Mouse (Mus musculus) intestine, embryonic 14.5 days (tissue): ENCODE data around the gene Acap1. TPM values are rescaled to one million over a fixed set of nuclear protein-coding genes. Genes with fewer than 3 reads are reported as not detected.

Experiments used
- ATAC-seq: fragments of 200-750 bp; cut with Nextera tagmentation; replicated peaks from 2 replicates; pipeline ENCODE4 v1.8.0; 2017; ENCODE audit warnings: low read depth, moderate number of reproducible peaks, moderate TSS enrichment, moderate library complexity; ENCODE audit not compliant: low FRiP score, low TSS enrichment
- DNase-seq: peaks from one replicate; pipeline ENCODE4 v3.0.0-alpha.2; 2018; ENCODE audit warnings: low spot score
- H3K27ac ChIP-seq: fragments of 300-500 bp; sonication (generic); 2 replicates; pipeline ENCODE4 v1.5.1; 2014; ENCODE audit warnings: low read depth, mild to moderate bottlenecking, control low read depth
- H3K27me3 ChIP-seq: fragments of 300-500 bp; sonication (generic); replicated peaks from 2 replicates; pipeline ENCODE4 v1.6.1; 2014; ENCODE audit warnings: low read length, control low read depth; ENCODE audit not compliant: control insufficient read depth, insufficient read depth
- H3K36me3 ChIP-seq: fragments of 300-500 bp; sonication (generic); 2 replicates; pipeline ENCODE4 v1.6.1; 2014; ENCODE audit warnings: low read length, control low read depth; ENCODE audit not compliant: control insufficient read depth, insufficient read depth
- H3K4me1 ChIP-seq: fragments of 300-500 bp; sonication (generic); replicated peaks from 2 replicates; pipeline ENCODE4 v1.6.1; 2014; ENCODE audit warnings: low read length, control low read depth, mixed read lengths; ENCODE audit not compliant: control insufficient read depth, insufficient read depth
- H3K4me2 ChIP-seq: fragments of 300-500 bp; sonication (generic); 2 replicates; pipeline ENCODE4 v1.6.1; 2014; ENCODE audit warnings: low read length
- H3K4me3 ChIP-seq: fragments of 300-500 bp; sonication (generic); 2 replicates; pipeline ENCODE4 v1.5.1; 2014; ENCODE audit warnings: low read depth, low read length, control low read depth, mixed read lengths
- H3K9ac ChIP-seq: fragments of 300-500 bp; sonication (generic); 2 replicates; pipeline ENCODE4 v1.6.1; 2014; ENCODE audit warnings: mild to moderate bottlenecking, low read length
- H3K9me3 ChIP-seq: fragments of 300-500 bp; sonication (generic); 2 replicates; pipeline ENCODE4 v1.6.1; 2016; ENCODE audit warnings: low read length, control low read depth; ENCODE audit not compliant: control insufficient read depth
- WGBS: fragments of 180-500 bp; shearing (Covaris S2); extraction: QIAGEN DNeasy Blood & Tissue Kit; methylation state at CpG from one replicate; pipeline ENCODE4 v1.1.7; 2014; 5-methylcytosine and 5-hydroxymethylcytosine counted together
- polyA plus RNA-seq: library from polyadenylated mRNA; unstranded; fragments of >200 nt; fragmentation: Nextera tagmentation; extraction: Ambion mirVana; gene quantifications from 2 replicates; pipeline ENCODE4 v1.2.1, GENCODE M21; 2014

Gene Acap1
- polyA plus RNA-seq, 1 experiment from 2014 or later: 8.1 TPM

- H3K27ac ChIP-seq: no peak overlapping the region
- H3K9ac ChIP-seq: no peak overlapping the region
- DNase-seq (no peak), ATAC-seq (no peak)
- no peaks in the 10 kb centered on the region for H3K36me3 ChIP-seq
- WGBS: 93% methylated on average over 2 of the region's 2 CpGs
- H3K4me1 ChIP-seq: no peaks in the 10 kb centered on the region
- H3K4me3 ChIP-seq: no peak overlapping the region
- H3K9me3 ChIP-seq: no peaks in the 10 kb centered on the region
- H3K4me2 ChIP-seq: no peak overlapping the region
- no peaks in the 10 kb centered on the region for H3K27me3 ChIP-seq
These were observed 32.2 kb upstream of the Acap1 start for GRCm38 (mm10) chr11:69927501-69927900.

GRCm38 (mm10) chr11:69922796-69923195 is 27.5 kb upstream of the Acap1 start:
- WGBS: 51% methylated on average over 3 of the region's 3 CpGs
- Histone ChIP-seq H3K4me3 (no peak overlapping the region), H3K4me2 (no peak overlapping the region; the same call in 1 of the 2 replicates), H3K9ac (no peak overlapping the region), H3K27ac (peak overlapping the region; percentile 97; the same call in 1 of the 2 replicates), H3K36me3 (peaks cover 18% of the 10 kb centered on the region), H3K4me1 (peaks cover 13% of the 10 kb centered on the region), H3K9me3 (no peaks in the 10 kb centered on the region), H3K27me3 (no peaks in the 10 kb centered on the region)
- ATAC-seq (no peak), DNase-seq (no peak)

- Histone ChIP-seq H3K4me1 (peaks cover 13% of the 10 kb centered on the region), H3K27me3 (no peaks in the 10 kb centered on the region), H3K4me3 (peak overlapping the region; percentile 86), H3K9me3 (no peaks in the 10 kb centered on the region), H3K27ac (peak overlapping the region; percentile 97), H3K4me2 (peak overlapping the region; percentile 90), H3K36me3 (peaks cover 24% of the 10 kb centered on the region), H3K9ac (peak overlapping the region; percentile 64)
- DNase-seq: no peak
- 4% methylated on average over 12 of the region's 12 CpGs for WGBS
- no peak for ATAC-seq
These were observed 26.8 kb upstream of the Acap1 start for GRCm38 (mm10) chr11:69922012-69922756.

- peak within 1 kb of the TSS; percentile 90 for H3K4me2 ChIP-seq
These were observed 26.0 kb upstream of the Acap1 start, which contains the start of gene Eif5a for GRCm38 (mm10) chr11:69921114-69922011. TSS of gene Eif5a (minus strand) at chr11:69921958.

GRCm38 (mm10) chr11:69920266-69921031 is 25.1 kb upstream of the Acap1 start:
- under 1% methylated on average over 59 of the region's 65 CpGs for WGBS
- Histone ChIP-seq H3K4me3 (peak overlapping the region; percentile 86), H3K27ac (peak overlapping the region; percentile 91), H3K4me2 (peak overlapping the region; percentile 90), H3K9ac (peak overlapping the region; percentile 98), H3K9me3 (no peaks in the 10 kb centered on the region), H3K36me3 (peaks cover 41% of the 10 kb centered on the region), H3K4me1 (peaks cover 13% of the 10 kb centered on the region), H3K27me3 (no peaks in the 10 kb centered on the region)
- DNase-seq: peak; percentile 69
- ATAC-seq: peak; percentile 55

More at GRCm38 (mm10) chr11:69921114-69922011, 26.0 kb upstream of the Acap1 start, which contains the start of gene Eif5a:
- Histone ChIP-seq H3K4me1 (peaks cover 13% of the 10 kb centered on the region), H3K36me3 (peaks cover 32% of the 10 kb centered on the region), H3K27me3 (no peaks in the 10 kb centered on the region), H3K9me3 (no peaks in the 10 kb centered on the region), H3K9ac (peak within 1 kb of the TSS; percentile 98), H3K4me3 (peak within 1 kb of the TSS; percentile 86), H3K27ac (peak within 1 kb of the TSS; percentile 97)
- under 1% methylated on average over 78 of the region's 78 CpGs for WGBS
- ATAC-seq (peak; percentile 94), DNase-seq (peak; percentile 99)

GRCm38 (mm10) chr11:69919661-69920265 is 24.4 kb upstream of the Acap1 start:
- ATAC-seq (no peak), DNase-seq (peak; percentile 77)
- Histone ChIP-seq H3K27me3 (no peaks in the 10 kb centered on the region), H3K4me1 (peaks cover 18% of the 10 kb centered on the region), H3K9ac (peak overlapping the region; percentile 98), H3K9me3 (no peaks in the 10 kb centered on the region), H3K4me3 (peak overlapping the region; percentile 86), H3K27ac (peak overlapping the region; percentile 91), H3K36me3 (peaks cover 48% of the 10 kb centered on the region), H3K4me2 (peak overlapping the region; percentile 90)
- under 1% methylated on average over 17 of the region's 17 CpGs for WGBS

GRCm38 (mm10) chr11:69919053-69919452 is 23.7 kb upstream of the Acap1 start:
- Histone ChIP-seq H3K27me3 (no peaks in the 10 kb centered on the region), H3K9ac (peak overlapping the region; percentile 98; the same call in 1 of the 2 replicates), H3K9me3 (no peaks in the 10 kb centered on the region), H3K4me2 (peak overlapping the region; percentile 90), H3K36me3 (peaks cover 49% of the 10 kb centered on the region), H3K4me1 (peaks cover 21% of the 10 kb centered on the region), H3K27ac (peak overlapping the region; percentile 91; the same call in 1 of the 2 replicates), H3K4me3 (peak overlapping the region; percentile 86)
- no peak for DNase-seq
- no peak for ATAC-seq
- 83% methylated on average over 9 of the region's 9 CpGs for WGBS
